Mouse (Mus musculus): Measurements from ENCODE around the gene G430095P16Rik.

DNA sequence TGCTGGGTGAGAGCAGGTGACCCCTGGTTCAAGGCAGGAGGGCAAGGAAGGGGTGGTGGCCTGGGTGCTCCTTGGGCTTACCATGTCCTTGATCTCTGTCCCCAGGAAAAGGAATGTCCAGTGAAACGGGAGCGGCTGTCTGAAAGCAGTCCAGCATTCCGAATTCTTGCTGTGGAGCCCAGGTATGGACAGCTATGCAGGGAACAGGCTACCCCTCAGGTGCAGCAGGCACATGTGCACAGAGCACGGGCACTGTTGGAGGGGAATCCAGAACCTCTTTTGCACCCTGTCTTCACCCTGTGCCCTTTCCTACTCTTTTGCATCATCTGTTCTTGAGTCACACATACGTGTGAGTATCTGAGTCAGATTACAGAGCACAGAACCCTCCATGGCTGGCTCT, 24.5 kb upstream of the G430095P16Rik start:
- no peak for TF ChIP-seq MYOG (IDR thresholded peaks at IDR 0.05; ENCODE audit: control insufficient read depth in 1 of 3, insufficient read depth in 1 of 3, insufficient read length in 2 of 3, low read depth in 2 of 3)
- no peak for TF ChIP-seq POLR2A (IDR thresholded peaks at IDR 0.05; ENCODE audit: insufficient read length, low read depth)
- TF ChIP-seq MAX (IDR thresholded peaks at IDR 0.05; ENCODE audit: low read depth) = no peak
- no peak for TF ChIP-seq REST (IDR thresholded peaks at IDR 0.05; ENCODE audit: insufficient read depth, insufficient read length)

Data from myocyte (in vitro differentiated cells).